Mouse (Mus musculus) cerebellum, adult 9-11 months (tissue): Measurements from ENCODE around the gene Smg8.
A peak's percentile ranks its signal among the peaks of the same experiment; 100 is the strongest.
"Not testable (repeated sequence)": the region's sequence is repeated elsewhere in the genome, so short reads cannot be mapped to it uniquely, and the experiment has no call there.

Experiments used
- DNase-seq: peaks from one replicate; pipeline ENCODE4 v3.0.0; 2022

Smg8 gene

GRCm38 (mm10) chr11:87086290-87086984, at the start of gene Smg8:
Smg8 (minus strand) TSS chr11:87086774.
- DNase-seq, result peak; percentile 80

GRCm38 (mm10) chr11:87136233-87136632, 49.7 kb upstream of the Smg8 start:
- no peak for DNase-seq

GRCm38 (mm10) chr11:87126824-87127816, 40.5 kb upstream of the Smg8 start, which contains the start of gene Trim37:
Trim37 (plus strand) TSS chr11:87127077.
- DNase-seq, result peak; percentile 91

DNA sequence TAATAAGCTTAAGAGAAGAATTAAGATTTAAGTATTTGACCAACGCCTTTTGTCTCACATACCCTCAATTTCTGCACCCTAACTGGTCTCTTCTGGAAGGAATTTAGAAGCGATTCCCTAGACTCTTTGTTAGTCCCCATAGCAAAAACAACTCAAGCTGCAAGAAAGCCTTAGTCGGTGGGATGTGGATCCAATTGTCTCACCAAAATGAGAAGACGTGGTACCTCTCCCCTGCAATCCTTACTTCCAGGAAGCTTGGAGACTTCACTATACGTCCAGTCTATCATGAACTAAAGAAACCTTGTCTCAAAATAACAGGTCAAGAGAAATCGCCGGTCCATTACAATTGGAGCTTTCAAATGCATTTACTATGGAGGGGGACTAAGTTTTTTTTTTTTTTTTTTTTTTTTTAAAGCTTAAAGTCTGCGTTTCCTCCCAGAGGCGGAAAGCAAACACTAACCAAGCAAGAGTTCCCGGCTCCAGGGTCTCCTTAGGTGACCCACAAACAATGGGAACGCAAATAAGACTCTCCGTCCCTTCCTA, 39.8 kb upstream of the Smg8 start:
- peak; percentile 12 for DNase-seq

DNA sequence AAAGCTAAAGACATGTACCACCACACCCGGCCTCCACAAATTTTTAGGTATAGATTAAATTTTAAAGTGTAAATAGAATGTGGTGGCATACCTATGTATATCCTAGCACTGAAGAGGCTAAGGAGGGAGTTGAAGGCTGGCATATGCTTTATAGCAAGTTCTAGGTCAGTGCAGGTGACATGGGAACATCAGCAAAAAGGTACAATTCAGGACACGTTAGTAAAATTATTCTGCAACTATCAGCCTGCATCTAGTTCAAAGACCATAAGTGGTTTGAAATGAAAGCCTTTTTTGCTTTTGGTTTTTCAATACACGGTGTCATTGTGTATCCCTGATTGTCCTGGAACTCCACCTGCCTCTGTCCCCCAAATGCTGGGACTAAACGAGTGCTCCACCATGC, 39.0 kb upstream of the Smg8 start:
- DNase-seq, result no peak

DNA sequence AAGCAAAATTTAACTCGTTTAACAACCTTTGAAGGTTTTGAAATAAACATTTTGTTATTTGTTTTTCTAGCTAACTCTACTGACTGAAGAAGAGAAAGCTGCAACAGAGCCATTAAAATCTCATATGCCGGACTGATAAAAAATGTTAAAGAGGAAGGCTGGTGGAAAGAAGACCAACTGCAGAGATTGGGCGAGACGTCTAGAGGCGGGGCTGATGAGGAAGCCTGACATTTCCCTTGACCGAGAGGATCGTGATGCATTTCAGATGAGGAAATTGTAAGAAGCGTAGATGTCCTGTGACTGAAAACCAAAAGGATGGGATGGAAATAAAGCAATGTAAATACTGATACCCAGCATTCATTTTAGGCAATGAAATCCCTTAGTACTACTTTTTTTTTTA, 35.3 kb upstream of the Smg8 start:
- DNase-seq, result no peak

DNA sequence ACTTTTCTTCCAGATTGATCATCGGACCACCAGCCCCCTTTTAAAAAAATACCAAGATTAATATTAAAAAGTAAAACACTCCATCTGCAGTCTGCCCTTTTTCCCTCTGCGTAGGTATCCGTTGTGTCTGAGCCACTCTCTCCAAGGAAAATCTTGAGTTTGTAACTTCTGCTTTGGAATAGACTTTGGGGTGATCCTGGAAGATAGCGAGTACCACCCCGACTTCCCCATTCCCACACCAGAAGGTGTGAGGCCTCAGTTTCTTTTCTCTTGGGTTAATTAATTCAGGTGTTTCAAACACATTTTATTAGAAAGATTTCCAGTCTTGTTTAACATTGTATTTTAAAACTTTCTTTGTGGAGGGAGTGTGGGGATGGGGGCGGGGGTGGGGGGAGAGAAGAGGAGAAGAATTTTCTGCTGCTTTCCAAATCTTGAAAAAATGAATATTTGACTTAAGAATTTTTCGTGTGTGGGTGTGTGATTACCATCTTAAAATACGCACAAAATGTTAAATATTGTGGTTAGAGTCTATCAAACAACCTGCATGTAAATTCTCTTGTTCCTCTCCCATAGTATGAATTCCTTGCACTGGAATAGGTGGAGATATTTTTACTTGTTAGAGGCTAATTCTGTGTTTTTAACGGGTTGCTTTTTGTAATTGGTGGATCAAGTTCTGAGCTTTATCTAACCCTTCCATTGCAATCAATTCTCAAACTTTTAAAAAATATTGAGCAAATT, 23.8 kb upstream of the Smg8 start:
- DNase-seq, result no peak

- no peak for DNase-seq
Observed at GRCm38 (mm10) chr11:87109519-87110171, 23.1 kb upstream of the Smg8 start.

DNA sequence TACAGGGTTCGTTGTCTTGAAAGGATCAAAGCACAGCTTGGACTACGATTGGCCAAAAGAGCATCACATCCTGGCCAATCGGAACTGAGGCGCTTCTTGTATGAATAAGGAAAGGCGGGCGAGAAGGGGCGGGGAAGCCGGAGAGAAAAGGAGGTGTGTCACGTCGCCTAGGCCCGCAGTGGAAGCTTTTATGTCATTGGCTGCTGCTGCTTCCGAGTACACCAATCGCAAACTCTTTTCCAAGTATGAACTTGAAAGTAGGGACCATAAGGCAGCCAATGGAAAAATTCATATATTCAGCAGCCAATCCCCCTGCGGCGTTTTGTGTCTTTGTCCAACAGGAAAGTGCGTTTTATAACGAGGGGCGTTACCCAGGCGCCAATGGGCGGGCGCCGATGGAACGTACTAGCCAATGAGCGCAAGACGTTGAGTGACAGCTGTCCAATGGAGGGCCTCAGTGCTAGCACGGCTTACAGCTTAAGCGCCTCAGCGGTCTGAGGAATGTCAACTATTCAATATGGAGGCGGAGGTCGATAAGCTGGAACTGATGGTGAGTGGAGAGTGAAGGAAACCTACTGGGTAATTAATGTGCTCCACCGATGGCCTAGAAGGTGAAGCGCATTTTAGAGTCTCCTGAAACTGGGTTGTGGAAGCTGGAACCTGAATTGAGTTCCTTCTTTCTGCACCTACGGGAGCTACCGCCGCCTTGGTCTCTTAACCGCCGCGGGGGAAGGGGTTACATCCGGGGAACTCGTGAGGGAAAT, 22.4 kb upstream of the Smg8 start, which contains the start of gene Ska2:
TSS of gene Ska2 (plus strand) at position 480 of the 764 bp plus-strand sequence.
- peak; percentile 99 for DNase-seq

- no peak for DNase-seq
Observed at GRCm38 (mm10) chr11:87108409-87108754, 21.8 kb upstream of the Smg8 start, which contains the start of gene Prr11. Prr11 (minus strand) TSS chr11:87108708.

DNA sequence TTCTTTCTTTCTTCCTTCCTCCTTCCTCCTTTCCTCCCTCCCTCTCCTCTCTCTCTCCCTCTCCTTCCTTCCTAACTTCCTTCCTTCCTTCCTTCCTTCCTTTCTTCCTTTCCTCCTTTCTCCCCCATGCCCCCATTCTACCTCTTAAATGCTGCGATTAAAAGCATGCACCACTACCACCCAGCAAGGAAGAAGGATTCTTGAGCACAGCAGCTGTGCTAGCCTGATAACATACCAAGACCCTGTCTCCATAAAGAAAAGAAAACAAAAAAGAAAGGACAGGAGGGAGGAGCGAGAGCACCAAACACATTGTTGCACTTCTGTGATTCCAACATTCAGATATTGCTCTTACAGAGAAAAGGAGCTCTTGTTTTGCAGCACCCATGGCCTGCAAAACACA, 568 bp upstream of the Smg8 start:
- no peak for DNase-seq

GRCm38 (mm10) chr11:87085461-87085860, 1.1 kb downstream of the Smg8 start:
- no peak for DNase-seq

- DNase-seq, result no peak
Observed at GRCm38 (mm10) chr11:87083712-87084111, 2.9 kb downstream of the Smg8 start.

- DNase-seq, result peak; percentile 91
Observed at GRCm38 (mm10) chr11:87073866-87074440, 12.6 kb downstream of the Smg8 start, which contains the start of gene Gdpd1. Gdpd1 (minus strand) TSS chr11:87074062.

- peak; percentile 81 for DNase-seq
Observed at GRCm38 (mm10) chr11:87073343-87073865, 13.2 kb downstream of the Smg8 start.

DNA sequence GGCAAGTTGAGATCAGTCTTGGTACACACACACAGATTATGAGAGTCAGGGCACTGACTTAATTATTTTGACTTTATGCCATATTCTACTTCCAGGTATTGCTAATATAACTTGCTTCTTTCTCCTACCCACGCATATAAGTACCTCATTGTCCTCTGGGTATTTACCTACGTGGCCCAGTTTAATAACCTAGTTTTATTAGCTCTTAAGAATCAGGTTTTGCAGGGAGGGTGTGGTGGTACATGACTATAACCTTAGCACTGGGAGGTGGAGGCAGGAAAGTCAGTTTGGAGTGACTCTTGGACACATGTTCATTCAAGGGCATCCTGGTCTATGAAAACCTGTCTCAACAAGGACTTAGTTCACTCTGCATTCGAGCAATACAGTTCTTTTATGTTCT, 24.5 kb downstream of the Smg8 start:
- DNase-seq, result no peak

GRCm38 (mm10) chr11:87060410-87060809, 26.2 kb downstream of the Smg8 start:
- DNase-seq, result no peak

DNA sequence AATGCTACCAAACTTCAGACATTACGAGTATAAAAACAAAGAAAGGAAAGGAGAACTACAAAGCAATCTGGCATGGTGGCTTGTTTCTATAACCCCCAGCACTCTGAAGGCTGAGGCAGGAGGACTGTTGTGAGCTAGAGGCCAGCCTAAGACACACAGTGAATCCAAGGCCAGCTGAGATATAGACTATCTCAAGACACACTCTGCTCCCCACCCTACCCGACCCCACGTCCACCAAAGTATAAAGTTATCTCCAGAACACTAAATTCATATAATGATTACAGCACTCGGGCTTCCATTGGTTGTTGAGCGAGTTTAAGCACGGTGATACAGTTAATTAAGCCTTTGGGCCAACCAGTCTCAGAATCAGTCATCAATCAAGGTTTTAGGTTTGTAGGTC, 30.3 kb downstream of the Smg8 start:
- DNase-seq, result no peak

- DNase-seq, result not testable (repeated sequence)
Observed at GRCm38 (mm10) chr11:87048900-87049299, 37.7 kb downstream of the Smg8 start.

DNA sequence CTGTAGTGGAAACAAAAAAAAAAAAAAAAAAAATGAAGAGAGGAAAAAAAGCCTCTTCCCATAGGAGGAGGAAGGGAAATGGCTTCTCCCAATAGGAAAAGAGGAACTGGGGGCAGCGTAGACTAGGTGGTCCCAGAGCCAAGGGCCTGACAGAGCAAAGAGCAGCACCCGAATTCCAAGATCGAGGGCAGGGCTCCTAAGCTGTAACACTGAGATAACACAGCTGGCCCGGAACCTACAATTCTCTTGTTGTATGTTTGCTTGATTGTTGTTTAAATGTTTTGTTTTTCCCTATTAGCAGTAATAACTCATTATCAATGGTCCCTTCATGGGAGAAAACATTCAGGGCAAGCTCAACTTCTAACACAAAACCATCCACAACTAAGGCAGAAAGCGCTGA, 39.6 kb downstream of the Smg8 start:
- no peak for DNase-seq

- no peak for DNase-seq
Observed at GRCm38 (mm10) chr11:87043052-87043451, 43.5 kb downstream of the Smg8 start.
